Mouse (Mus musculus): ENCODE results near the gene Cmklr1.
"Not testable (repeated sequence)": the region's sequence is repeated elsewhere in the genome, so short reads cannot be mapped to it uniquely, and the experiment has no call there.

Cmklr1 gene

DNA sequence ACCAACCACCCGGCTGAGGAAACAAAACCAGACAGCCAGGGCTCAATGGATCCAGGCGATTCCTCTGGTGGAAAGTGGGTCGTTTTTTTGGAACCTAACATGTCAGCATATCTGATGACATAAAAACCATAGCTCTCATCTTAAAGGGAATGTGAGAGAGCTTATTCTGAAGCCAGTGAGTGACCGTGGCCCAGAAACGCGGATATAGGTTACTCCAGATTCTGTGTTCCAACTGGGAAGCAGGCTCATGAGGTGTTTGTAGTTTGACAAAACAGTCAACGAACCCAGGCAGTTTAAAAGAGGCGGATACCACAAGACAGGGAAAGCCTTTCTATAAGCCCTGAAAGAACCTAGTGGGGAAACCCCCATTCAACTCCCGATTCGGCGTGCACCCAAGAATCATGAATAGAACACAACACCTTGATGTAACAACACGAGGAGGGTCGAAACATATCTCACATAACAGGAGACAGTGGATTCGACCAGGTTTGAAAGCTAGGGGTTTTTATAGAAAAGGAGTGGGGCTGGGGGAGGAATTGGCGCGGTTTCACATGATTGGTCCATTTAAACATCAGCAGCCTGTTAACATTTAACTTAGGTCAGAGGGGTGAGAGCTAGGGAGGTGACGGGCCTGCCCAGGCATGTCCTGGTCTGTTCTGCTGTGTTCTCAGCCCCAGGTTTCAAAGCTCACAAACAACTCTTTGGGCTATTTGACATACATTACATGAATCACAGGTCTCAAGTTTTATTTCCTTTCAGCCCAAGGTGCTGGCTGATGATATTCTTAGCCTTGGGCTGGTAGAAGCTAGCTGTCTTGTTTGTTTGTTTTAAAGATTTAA, 64.4 kb downstream of the Cmklr1 start:
- not testable (repeated sequence) for DNase-seq (ENCODE audit: low read depth)

GRCm38 (mm10) chr5:113584439-113584838, 65.8 kb downstream of the Cmklr1 start:
- no peak for DNase-seq (ENCODE audit: low read depth)

GRCm38 (mm10) chr5:113583424-113584162, 66.6 kb downstream of the Cmklr1 start:
- no peak for DNase-seq (ENCODE audit: low read depth)

- no peak for DNase-seq (ENCODE audit: low read depth)
Measured at GRCm38 (mm10) chr5:113580801-113581200, 69.4 kb downstream of the Cmklr1 start.

GRCm38 (mm10) chr5:113580248-113580647, 70.0 kb downstream of the Cmklr1 start:
- DNase-seq (ENCODE audit: low read depth): no peak

DNA sequence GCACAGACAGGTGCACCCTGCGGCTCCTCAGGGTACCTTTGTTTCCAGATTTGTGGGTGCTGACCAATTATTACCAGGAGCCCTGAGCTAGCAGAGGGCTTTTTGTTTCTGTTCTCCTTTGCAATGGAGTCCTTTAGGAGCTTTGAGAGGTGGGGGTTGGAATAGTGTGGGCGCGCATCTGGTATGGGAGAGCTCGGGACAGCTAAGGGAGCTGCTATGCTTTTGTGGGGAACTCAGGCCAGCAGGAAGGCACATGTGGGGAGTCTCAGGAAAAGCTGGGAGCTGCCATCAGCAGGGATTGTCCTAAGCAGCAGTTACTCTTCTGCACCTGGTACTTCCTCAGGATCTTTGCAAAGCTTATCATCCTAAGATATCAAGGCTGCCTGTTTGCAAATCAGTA, 71.1 kb downstream of the Cmklr1 start:
- DNase-seq (ENCODE audit: low read depth): no peak

GRCm38 (mm10) chr5:113578428-113578827, 71.8 kb downstream of the Cmklr1 start:
- no peak for DNase-seq (ENCODE audit: low read depth)

DNA sequence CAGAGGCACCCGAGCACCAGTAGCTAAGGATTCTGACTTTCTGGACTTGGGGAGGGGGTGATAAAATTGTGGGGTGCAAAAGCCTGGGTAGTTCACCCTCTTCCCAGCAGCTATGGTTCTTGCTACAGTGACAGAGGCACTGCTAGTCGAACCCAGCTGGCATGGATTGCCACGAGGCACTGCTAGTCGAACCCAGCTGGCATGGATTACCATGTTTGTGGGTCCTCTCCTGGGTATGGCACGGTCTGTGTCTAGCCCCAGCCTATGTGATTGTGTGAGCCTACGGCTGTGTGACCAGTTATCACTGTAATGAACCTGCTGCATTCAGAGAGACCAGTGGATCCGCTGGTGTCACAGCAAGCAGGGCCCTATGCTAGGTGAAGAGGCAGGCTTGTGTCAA, 72.7 kb downstream of the Cmklr1 start:
- no peak for DNase-seq (ENCODE audit: low read depth)

DNA sequence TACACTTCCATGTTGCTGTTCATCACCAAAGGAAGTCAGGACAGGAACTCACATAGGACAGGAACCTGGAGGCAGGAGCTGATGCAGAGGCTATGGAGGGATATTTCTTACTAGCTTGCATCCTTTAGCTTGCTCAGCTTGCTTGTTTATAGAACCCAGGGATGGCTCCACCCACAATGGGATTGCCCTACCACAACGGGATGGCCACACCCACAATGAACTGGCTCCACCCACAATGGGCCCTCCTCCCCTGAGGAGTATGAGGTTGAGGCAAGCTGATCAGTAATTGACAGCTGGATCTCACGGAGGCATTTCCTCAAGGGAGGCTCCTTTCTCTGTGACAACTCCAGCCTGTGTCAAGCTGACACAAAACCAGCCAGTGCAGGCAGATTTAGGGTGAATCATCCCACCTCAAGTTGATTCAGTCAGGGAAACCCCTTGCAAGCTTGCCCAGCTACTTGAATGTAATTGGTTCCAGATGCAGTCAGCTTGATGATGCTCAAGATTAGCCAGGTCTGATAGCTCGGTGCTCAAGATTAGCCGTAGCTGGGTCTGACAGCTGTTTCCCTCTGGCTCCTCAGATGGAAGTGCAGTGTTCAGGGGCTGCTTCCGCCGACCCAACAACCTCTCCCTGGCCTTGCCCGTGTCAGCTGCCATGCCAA, 80.0 kb downstream of the Cmklr1 start:
- DNase-seq (ENCODE audit: low read depth): peak; percentile 62

GRCm38 (mm10) chr5:113565858-113566257, 84.4 kb downstream of the Cmklr1 start:
- no peak for DNase-seq (ENCODE audit: low read depth)

GRCm38 (mm10) chr5:113565101-113565854, 84.9 kb downstream of the Cmklr1 start:
- DNase-seq (ENCODE audit: low read depth): no peak

GRCm38 (mm10) chr5:113564463-113564862, 85.8 kb downstream of the Cmklr1 start:
- DNase-seq (ENCODE audit: low read depth): no peak

Data from fibroblast of lung, adult 2 months (primary cell).